Mouse (Mus musculus): ENCODE measurements at regions not wholly inside any gene's neighbourhood (a gene's known extent, or its start where the extent isn't known, plus 50 kb on each side); places are given as distances from the start of the nearest gene placed in this dataset.

DNA sequence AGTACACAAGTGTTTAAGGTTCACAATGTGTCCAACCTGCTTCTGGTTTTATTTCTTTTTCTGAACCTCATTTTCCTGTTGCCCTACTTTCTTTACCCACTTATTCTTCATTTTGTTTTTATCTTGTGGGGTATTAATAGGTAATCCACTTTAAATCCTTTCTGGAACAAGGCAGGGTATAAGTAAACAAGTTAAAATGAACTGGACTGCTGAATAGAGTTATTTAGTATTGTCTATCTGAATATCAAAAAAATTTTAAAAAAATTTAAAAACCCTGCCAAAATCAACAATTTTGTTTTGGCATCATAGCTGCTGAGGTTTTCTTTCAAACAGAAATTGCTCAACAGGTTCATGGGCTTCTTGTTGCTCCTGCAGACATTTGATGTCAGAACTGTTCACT lies 170.7 kb upstream of the Cited2 start:
- intact Hi-C loops (cut with DNase I), result no loop called here
- DNase-seq (ENCODE audit: low spot score), result no peak

DNA sequence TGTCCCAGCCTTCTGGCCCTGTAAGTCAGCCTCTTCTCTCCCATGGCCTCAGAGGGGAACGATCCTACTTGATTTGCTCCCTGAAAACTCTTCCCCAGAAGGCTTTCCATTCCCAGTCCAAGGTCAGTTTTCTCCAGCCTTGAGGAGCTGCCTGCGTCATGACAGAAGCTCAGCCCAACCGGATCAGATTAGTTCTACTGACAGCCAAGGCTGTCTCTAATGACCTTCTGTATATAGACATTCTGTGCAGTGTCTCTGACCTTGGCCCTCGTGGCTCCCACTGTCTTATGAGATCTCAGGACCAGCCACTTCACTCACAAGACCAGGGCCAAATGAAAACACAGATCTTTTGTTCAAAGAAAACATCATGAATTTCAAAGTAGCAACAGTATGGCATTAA lies 166.6 kb upstream of the Cited2 start:
- intact Hi-C loops (cut with DNase I), result no loop called here
- no peak for DNase-seq (ENCODE audit: low spot score)

DNA sequence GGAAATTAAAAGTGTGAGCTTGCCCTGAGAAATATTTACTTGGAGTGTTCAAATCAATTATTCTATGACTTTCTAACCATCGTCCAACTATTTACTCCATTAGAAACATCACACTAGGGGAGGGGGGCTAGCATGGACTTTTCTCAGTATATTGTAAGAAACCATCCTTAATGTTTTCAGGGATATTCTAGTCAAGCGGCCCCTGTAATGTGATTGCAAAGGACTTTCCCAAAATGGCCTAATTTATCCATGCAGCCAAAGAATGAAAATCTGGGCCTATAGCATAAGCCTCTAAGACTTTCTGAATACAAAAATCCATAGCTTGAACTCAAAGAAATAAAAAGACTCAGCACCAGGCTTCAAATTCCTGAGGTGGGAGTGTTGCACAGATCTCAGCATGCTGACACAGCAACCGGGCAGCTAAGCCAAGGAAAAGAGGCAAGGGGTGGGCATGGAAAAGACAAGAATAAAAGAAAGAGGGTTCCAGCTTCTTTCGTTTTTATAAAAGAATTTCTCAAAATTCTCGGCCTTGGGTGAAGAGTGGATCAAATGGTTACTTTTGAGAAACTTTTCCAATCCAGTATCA lies 163.6 kb upstream of the Cited2 start:
- intact Hi-C loops (cut with DNase I), result no loop called here
- no peak for DNase-seq (ENCODE audit: low spot score)

DNA sequence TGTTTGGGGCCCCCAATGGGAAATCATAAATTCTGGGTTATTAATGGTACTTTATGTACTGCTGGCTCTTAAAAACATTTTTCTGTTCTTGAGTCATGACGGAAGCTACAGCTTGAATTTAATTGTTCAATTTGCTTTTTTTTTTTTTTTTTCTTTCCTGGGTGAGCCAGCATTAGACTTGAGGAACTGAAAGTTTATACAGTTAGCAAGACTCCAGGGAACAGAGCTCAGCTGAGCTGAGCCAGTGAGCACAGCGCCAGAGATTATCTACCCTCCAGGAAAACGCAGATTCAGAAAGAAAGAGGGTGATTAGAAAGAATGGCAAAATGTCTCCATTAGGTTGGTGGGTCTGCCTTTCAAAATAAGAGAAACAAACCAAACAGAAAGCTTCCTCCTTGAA lies 163.0 kb upstream of the Cited2 start:
- intact Hi-C loops (cut with DNase I), result loop anchor here (5.0 kb wide), 1 partner anchor 162 kb away; the partner anchor contains the start of gene Cited2
- DNase-seq (ENCODE audit: low spot score), result no peak

DNA sequence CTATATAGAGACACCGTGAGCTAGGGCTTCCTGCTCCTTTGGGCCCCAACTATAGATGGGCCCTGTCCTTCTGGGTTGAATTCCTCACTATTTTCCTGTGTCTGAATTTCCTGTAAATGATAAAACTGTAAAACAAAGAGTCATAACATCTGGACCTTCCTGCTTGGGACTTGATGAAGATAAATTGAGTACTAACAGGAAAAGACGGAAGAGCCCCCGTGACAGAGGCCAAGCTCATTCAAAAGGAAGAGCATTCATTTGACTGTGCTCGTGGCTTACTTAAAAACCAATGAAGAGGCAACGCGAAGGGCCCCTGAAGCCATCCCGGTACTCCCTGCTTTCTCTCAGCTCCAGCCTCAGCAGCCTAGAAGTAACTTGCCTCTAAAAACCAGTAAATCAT lies 161.6 kb upstream of the Cited2 start:
- intact Hi-C loops (cut with DNase I), result loop anchor here (5.0 kb wide), 1 partner anchor 161 kb away; the partner anchor contains the start of gene Cited2
- no peak for DNase-seq (ENCODE audit: low spot score)

DNA sequence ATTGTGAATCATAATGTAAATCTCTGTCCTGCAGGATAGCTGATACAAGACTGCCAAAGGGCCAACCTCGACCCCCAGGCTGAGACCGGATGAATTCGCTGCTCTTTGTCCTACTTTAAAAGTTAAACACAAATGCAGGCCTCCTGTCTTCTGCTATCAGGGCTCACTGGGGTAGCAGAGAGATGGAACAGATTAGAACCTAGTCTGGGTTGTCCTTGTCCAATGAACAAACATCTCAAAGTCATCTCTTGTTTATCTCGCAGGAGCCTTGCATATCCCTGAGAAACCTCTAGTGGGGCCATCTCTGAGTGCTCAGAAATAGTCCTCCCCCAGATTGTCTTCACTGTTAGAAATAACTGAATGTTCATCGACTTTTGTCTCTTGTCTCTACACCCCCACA lies 161.0 kb upstream of the Cited2 start:
- intact Hi-C loops (cut with DNase I), result loop anchor here (5.0 kb wide), 1 partner anchor 160 kb away; the partner anchor contains the start of gene Cited2
- no peak for DNase-seq (ENCODE audit: low spot score)

DNA sequence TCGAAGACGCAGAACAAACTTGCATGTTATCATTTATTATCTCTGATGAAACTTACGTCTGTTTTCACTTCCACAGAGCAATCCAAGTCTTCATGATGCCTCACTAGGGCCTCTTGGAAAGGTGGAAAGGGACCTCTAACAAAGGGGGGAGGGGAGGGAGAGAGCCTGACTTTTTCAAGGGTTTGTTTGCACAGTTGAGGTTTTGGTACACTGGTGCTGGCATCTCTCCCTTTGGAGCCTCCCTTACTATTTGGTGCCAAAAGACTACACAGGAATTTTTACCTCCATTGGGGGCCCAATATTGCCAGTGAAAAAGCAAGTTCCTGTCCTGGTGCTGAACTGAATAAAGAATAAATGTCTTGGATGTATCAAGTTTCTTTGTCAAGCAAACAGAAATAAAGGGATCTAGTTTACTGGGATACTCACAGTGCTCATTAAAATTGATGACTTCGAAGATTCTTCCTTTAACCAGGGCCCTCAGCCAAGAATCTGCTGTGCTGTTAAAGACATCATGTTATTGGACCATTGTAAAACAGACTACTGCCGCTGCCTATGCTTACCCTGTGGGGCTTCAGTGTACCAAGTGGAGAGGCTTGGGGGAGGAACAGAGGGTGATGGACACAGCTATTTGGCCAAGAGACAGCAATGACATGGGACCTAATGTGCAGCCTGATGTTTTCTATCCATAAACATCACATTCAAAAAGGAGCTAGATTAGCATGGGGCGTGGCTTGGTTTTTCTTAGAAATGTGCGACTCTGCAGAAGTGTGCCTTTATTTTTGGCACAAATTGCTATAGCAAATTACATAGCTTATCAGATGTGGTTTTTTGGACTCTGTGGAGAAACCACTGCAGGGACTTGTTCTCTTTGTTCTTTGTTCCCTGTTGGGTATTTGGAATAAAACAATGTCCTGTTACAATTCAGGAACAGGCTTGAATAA lies 160.3 kb upstream of the Cited2 start:
- intact Hi-C loops (cut with DNase I), result loop anchor here (5.0 kb wide), 1 partner anchor 160 kb away; the partner anchor contains the start of gene Cited2
- no peak for DNase-seq (ENCODE audit: low spot score)

DNA sequence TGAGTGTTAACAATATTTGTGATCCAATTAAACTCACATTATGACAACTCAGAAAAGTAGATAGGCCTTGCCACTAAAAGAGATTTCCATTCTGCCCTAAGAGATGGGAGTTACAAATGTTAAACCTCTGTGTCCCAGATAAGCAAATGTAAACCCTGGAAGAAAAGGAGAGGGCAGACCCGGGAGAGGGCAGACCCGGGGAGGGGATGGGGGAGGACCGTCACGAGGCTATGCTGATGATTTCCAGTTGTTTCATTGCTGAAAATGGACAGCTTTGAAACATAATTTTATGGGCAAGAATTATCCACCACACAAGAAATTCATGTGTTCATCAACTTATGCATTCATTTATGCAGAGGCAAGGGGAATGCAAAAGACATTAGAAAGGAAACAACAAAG lies 159.7 kb upstream of the Cited2 start:
- DNase-seq (ENCODE audit: low spot score), result no peak
- intact Hi-C loops (cut with DNase I), result loop anchor here (5.0 kb wide), 1 partner anchor 159 kb away; the partner anchor contains the start of gene Cited2

DNA sequence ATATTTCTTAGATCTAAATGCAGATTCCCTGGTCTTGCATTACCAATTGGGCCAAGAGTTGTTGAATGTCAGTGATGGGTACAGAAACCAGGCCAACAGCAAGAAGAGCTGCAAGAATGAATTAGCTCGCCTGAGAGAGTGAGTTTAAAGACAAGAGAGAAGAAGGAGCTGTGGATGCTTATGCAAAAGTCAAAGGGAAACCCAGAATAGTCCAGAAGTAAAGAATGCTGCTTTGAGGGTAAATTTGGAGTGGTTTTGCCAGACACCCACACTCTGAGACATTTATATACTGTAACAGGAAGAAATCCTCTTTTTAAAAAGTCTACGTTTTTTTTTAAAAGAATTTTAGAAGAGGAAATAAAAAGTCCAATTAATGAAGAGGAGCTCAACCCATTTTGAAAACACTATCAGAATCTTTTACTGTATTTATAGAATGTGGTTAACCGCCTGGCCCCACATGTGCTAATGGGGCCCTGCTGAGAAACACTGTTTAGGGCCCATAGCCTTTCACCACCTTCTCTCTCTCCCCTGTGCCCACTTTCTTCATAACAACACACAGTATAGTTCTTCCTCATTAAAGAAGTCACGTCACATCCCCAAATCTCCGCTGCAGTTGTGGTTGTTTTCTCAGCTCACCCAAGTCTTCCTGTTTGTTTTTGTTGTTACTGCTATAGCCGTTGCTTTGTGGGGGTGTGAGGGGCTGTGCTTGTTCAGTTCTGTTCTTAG lies 158.0 kb upstream of the Cited2 start:
- DNase-seq (ENCODE audit: low spot score), result no peak
- intact Hi-C loops (cut with DNase I), result loop anchor here (5.0 kb wide), 1 partner anchor 157 kb away; the partner anchor contains the start of gene Cited2

DNA sequence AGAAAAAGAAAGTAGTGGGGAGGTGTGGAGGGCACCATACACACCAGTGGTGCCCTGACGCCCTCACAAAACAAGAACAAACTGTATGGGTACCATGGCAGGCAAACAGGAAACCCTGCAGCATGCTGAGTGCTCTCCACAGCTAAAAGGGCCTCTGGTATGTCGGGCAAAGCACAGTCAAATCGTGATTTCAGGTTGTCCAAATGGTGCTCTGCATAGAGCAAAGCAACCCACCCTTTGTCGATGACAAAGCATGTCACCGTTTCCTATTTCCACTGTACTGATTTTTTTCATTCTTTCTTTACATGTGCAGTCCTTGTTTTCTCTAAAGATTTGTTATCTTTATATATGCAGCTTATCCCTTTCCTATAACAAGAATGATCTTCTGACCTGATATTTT lies 156.0 kb upstream of the Cited2 start:
- intact Hi-C loops (cut with DNase I), result no loop called here
- DNase-seq (ENCODE audit: low spot score), result no peak

DNA sequence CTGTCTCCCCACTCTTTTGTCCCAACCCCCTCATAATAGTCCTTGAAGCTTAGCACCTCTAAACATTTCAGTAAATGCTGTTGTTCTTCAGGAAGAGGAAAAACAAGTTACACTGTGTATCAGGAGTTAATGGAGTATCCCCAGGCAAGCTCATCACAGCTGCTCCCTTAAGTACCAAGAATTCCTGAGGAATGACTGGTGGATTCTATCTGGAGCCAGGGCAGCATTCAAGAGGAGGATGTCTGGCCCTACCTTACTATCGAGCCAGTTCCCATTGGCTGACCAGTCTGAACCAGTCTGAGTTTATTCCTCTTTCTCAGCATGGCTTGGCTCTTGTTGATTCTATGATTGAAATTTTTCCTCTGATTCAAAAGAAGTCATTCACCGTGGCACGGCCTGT lies 155.4 kb upstream of the Cited2 start:
- DNase-seq (ENCODE audit: low spot score), result no peak

DNA sequence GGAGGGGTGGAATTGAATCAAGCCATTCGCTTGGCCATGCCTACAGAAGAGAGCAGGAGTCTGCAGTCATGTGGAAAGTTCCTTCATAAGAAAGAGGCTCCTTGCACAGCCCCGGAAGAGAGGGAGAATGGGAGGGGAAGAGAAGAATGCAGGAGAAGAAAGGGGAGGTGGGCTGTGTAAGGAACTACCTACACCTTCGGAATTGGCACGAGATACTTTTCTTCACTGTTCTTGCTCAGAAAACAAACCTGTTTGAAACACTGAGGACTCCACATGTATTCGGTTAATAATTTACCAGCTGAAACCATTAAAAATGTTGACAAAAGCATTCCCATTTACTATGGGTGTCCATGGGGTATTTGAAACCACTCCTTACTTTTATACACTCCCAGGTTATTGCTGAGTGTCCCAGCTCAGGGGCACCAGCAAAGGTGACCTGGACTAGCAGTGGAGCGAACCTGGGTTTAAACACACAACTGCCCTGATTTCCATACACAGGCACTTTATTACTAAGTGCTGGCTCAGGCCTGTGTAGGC lies 153.4 kb upstream of the Cited2 start:
- intact Hi-C loops (cut with DNase I), result no loop called here
- no peak for DNase-seq (ENCODE audit: low spot score)

More for the DNA sequence above, 155.4 kb upstream of the Cited2 start:
- intact Hi-C loops (cut with DNase I), result no loop called here

DNA sequence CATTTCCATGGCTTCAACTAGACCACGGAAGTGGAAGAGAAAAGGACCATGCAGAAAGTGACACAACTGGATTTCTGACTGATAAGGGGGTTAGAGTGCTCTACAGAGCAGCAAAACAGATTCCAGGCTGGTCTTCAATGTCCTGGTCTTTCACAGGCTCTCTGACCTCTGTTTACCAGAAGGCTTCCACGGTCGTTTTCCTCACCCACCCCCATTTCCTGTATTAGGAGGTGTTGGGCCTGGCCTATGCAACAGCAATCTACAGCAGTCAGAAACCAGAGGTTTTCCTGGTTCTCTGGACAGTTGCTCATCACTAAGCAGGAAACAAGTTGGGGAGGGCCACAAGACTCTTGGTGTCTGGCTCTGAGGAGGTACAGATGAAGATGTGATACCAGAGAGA lies 148.1 kb upstream of the Cited2 start:
- intact Hi-C loops (cut with DNase I), result no loop called here
- no peak for DNase-seq (ENCODE audit: low spot score)

DNA sequence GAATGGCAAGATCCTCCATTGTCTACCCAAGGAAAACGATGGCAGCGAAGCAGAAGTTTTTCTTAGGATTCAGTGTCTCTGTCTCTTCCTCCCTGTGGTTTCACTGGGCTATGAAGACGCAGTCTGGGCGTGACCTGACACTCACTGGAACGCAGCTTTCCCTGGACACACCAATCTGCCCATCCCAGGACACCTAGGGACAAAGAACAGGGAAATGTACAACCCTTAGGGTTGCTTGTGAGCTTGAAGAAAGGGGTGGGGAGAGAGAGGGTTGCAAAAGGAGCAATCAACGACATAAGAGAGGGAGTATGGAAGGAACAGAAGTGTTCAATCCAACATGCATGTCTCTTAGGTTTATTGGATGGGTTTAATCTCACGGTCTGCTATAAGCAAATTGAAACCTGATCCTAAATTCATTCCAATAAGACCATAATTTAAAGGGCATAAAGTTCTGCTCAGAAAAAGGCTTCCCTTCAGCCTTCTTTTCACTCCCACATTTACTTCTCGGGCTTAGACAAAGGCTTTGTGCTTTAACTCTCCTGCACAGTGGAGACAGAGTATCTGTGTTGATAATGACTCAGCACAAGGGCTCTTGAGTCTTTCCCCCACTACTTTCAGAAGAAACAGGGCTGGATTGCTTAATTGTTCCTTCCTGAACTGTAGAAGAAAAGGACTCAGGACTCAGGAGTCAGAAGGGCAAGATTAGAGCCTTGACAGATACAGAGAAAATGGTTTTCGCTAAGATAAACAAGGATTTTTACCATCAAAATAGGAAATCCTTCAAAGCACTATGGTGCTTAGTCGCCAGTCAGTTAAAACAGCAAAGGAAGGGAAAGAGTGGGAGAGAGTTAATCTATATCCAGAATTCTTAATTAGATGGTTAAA lies 147.3 kb upstream of the Cited2 start:
- intact Hi-C loops (cut with DNase I), result no loop called here

DNA sequence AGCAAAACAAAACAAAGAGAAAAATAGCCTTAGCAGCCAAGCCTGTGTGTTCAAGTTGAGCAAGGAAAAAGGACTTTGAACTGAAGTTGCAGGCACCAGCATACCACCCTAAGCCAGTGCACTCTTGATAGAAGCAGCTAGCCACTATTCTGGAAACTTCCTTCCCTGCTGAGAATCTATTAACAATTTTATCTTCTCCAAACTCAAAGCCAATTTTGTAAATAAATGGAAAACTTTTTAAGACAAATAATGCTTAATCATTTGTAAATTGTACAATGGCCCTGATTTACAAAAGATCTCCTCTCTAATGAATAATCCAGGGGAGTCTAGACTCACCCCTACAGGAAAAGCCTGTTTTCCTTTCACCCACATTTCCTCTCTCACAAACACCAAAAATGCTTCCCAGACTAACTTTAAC lies 146.7 kb upstream of the Cited2 start:
- no peak for DNase-seq (ENCODE audit: low spot score)
- intact Hi-C loops (cut with DNase I), result no loop called here

More for the DNA sequence above, 147.3 kb upstream of the Cited2 start:
- DNase-seq (ENCODE audit: low spot score), result no peak

DNA sequence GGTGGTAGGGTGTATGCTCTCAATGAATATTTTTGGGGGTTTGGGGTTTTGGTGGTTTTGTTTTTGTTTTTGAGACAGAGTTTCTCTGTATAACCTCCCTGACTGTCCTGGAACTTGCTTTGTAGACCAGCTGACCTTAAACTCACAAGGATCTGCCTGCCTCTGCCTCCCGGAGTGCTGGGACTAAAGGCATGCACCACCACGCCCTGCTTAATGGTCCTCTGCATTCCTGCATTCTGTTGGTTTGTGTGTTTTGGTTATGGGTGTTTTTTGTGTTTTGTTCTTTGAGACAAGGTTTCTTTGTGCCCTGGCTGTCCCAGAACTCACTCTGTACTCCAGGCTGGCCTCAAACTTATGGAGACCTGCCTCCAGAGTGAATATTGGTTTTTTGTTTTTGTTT lies 143.6 kb upstream of the Cited2 start:
- intact Hi-C loops (cut with DNase I), result no loop called here
- no peak for DNase-seq (ENCODE audit: low spot score)

DNA sequence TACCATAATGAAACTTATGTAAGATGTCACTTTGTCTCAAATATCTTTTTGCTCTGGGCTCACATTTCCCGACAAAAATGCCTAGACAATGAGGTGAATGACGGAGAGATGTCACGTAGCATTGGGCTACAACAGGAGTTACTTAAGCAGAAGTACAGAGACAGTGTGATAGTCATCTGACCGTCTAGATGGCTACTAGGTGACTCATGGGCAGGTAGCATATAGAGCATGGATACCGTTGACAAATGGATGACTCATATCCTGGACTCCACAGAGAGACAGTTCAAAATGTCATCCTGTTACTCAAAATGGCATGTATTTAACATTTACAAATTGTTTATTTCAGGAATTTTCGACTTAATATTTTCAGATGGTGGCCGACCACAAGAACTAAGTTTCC lies 138.2 kb upstream of the Cited2 start:
- intact Hi-C loops (cut with DNase I), result no loop called here
- DNase-seq (ENCODE audit: low spot score), result no peak

DNA sequence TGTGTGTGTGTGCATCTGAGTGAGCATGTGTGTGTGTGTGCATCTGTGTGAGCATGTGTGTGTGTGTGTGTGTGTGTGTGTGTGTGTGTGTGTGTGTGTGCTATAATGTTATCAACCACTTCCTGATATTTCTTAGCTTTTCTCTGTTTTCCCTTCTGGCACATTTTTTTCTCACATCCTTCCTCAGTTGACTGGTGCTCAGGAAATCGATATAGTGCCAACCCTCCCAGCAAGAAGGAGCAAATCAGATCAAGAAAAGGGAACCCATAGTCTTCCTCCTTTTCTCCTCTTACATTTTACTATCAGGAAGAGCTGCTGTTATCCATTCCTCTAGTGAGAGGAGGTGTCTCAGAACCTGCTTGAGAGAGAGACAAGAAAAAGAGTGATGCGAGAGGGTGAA lies 136.1 kb upstream of the Cited2 start:
- DNase-seq (ENCODE audit: low spot score), result no peak
- intact Hi-C loops (cut with DNase I), result no loop called here

DNA sequence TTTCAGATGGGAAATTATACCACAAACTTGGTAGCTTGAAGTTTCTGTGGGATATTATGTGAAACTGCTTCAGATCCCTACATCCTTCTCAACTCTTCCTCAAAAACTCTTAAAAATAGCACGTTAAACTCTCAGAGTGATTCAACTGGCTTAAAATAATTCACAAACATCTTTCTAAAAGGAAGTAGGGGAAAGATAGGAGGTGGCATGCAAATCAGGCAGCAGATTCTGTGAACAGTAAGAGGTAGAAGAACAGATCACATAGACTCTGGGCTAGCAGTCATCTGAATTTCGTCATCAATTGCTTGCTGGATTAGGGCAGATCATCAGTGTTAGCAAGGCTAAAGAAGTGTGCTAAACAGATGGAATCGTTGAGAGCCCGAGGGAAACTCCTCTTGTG lies 133.9 kb upstream of the Cited2 start:
- DNase-seq (ENCODE audit: low spot score), result no peak

More for the DNA sequence above, 133.9 kb upstream of the Cited2 start:
- intact Hi-C loops (cut with DNase I), result no loop called here
